Mouse (Mus musculus): ENCODE measurements around the gene Lsm14a.

GRCm38 (mm10) chr7:34438903-34439302, 45.8 kb upstream of the Lsm14a start:
- 0 out of 2 replicates have a peak, but pooled peaks have one; percentile 13 for TF ChIP-seq CTCF (conservative IDR thresholded peaks at IDR 0.05; ENCODE audit: insufficient read depth, insufficient read length, low read depth, low read length)
- no peak for TF ChIP-seq POLR2A (IDR thresholded peaks at IDR 0.05; ENCODE audit: low read depth, low read length)
